9 mouse cellular contexts compared by ENCODE assay signal in the genomic region with DNA sequence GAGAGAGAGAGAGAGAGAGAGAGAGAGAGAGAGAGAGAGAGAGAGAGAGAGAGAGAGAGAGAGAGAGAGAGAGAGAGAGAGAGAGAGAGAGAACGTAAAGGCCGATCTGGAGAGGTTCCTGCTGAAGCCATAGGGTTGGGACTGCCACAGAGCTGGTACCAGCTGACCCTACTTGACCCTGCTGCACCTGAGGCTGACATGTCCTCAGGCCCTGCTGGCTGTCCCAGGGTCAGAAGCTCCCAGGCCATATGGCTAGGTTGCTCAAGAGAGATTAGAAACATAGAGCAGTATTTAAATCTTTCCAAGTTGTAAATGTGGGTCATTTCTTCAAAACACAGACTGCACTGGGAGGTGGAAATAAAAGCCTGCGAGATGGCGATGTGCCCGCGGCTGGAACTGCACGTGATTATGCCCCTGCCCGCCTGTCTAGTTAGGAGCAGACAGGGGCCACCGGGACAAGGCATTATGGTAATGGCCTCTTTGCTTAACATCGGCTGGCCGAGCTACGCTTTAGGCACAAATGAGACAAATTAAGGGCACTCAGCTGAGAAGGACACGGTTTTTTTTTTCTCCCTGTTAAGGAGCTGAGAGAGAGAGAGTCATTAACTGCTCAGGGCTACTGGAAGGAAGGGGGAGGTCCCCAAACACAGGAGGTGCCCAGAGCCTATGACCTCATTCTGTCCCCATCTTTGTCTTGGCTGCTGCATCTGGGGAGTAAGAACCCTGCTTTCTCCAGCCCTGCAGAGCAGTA.
DNase-seq lines count a peak whose midpoint lies in the region; ATAC-seq lines count a peak whose summit lies in the region.
"Had no signal": no experiment of that assay in that cellular context is flagged by ENCODE, and none has a peak within 500 bp of the region (broad histone marks: within the 10 kb centered on the region; RNA-seq: fewer than 3 reads in every experiment).

No protein-coding gene starts in this region.

- ATAC-seq in heart, embryonic 13.5 days (ENCODE audit: extremely low read depth, insufficient number of reproducible peaks, low FRiP score, low TSS enrichment) = no peak
- ATAC-seq in midbrain, embryonic 14.5 days (ENCODE audit: low FRiP score, low TSS enrichment) = peak; percentile 79
- no peak for ATAC-seq in inflammation-experienced regulatory T-cells, adult 6 months

- no peak overlapping the region for H3K9ac ChIP-seq in heart, embryonic 13.5 days
- H3K9ac ChIP-seq in midbrain, embryonic 14.5 days (replicated peaks; ENCODE audit: low read length) = no peak overlapping the region

- H3K9me3 ChIP-seq in heart, embryonic 13.5 days = no peaks in the 10 kb centered on the region
- H3K9me3 ChIP-seq in midbrain, embryonic 14.5 days (ENCODE audit: control insufficient read depth, low read length) = no peaks in the 10 kb centered on the region

- H3K27me3 ChIP-seq in heart, embryonic 13.5 days (replicated peaks) = peaks cover 9% of the 10 kb centered on the region
- H3K27me3 ChIP-seq in midbrain, embryonic 14.5 days (ENCODE audit: control insufficient read depth, insufficient read depth, low read length) = no peaks in the 10 kb centered on the region
- H3K27me3 ChIP-seq: megakaryocyte, embryonic 14.5 days had no signal

- no peaks in the 10 kb centered on the region for H3K36me3 ChIP-seq in heart, embryonic 13.5 days
- no peaks in the 10 kb centered on the region for H3K36me3 ChIP-seq in midbrain, embryonic 14.5 days (ENCODE audit: control insufficient read depth, insufficient read depth, low read length)

- DNase-seq in heart, adult 18-20 months = no peak
- DNase-seq in forelimb bud, embryonic 11.5 days (ENCODE audit: low read depth, low spot score) = peak; percentile 52
- DNase-seq in kidney, postnatal 4 days = peak; percentile 65 to 76
- DNase-seq in midbrain, embryonic 14.5 days = peak; percentile 79
- DNase-seq in adrenal gland, postnatal 25 days = no peak
- DNase-seq in urinary bladder, postnatal 4 days (ENCODE audit: low spot score in 2 of 2) = no peak

- peaks cover 7% of the 10 kb centered on the region; the same call in 1 of the 2 replicates for H3K4me1 ChIP-seq in heart, embryonic 13.5 days
- H3K4me1 ChIP-seq in midbrain, embryonic 14.5 days (ENCODE audit: control insufficient read depth, insufficient read depth, low read length) = peaks cover 18% of the 10 kb centered on the region

- no peak overlapping the region for H3K4me3 ChIP-seq in heart, embryonic 13.5 days
- no peak overlapping the region for H3K4me3 ChIP-seq in midbrain, embryonic 14.5 days (replicated peaks; ENCODE audit: low read depth, low read length)
- H3K4me3 ChIP-seq: megakaryocyte, embryonic 14.5 days had no signal

- no peak overlapping the region for H3K4me2 ChIP-seq in heart, embryonic 13.5 days
- 0 out of 2 replicates have a peak overlapping the region, but pooled peaks have one; percentile 12 for H3K4me2 ChIP-seq in midbrain, embryonic 14.5 days (ENCODE audit: low read length)

- WGBS in heart, embryonic 13.5 days = 63% methylated on average over 13 of the region's 13 CpGs
- WGBS in midbrain, embryonic 14.5 days = 11% methylated on average over 13 of the region's 13 CpGs

- H3K27ac ChIP-seq in heart, embryonic 13.5 days (replicated peaks) = 0 out of 2 replicates have a peak overlapping the region, but pooled peaks have one; percentile 2
- H3K27ac ChIP-seq in midbrain, embryonic 14.5 days (replicated peaks; ENCODE audit: low read depth, low read length) = peak overlapping the region; percentile 63

Comparison
In these comparisons a context has a peak if more than half of its experiments do, and no peak if none do; other contexts are left out.
1. DNase-seq: peak in forelimb bud, embryonic 11.5 days (single experiment), kidney, postnatal 4 days (2 of 2) and midbrain, embryonic 14.5 days (single experiment); none in heart, adult 18-20 months (0 of 2), adrenal gland, postnatal 25 days (single experiment) and urinary bladder, postnatal 4 days (0 of 2).